Mouse (Mus musculus) hematopoietic stem cell, adult 5-6 weeks (primary cell): ENCODE data around the gene Zfp1. TPM values are rescaled to one million over a fixed set of nuclear protein-coding genes. Genes with fewer than 3 reads are reported as not detected.

Source experiments
- ATAC-seq, 2 experiments: fragments of 125-278 bp in 1 of 2; replicated peaks in 1 of 2; 2 replicates each; pipeline ENCODE4 v1.8.0; 2016 to 2017; ENCODE audit warnings: inconsistent platforms in 2 of 2, mild to moderate bottlenecking in 2 of 2, moderate number of reproducible peaks in 2 of 2, low read depth in 1 of 2, moderate TSS enrichment in 1 of 2; ENCODE audit not compliant: low FRiP score in 2 of 2, poor library complexity in 2 of 2, severe bottlenecking in 2 of 2, insufficient read depth in 1 of 2, low TSS enrichment in 1 of 2
- total RNA-seq: library from RNA; stranded (forward); fragments of 172-1452, 232-1000 nt; gene quantifications from 2 replicates; pipeline ENCODE4 v1.2.3, GENCODE M21; 2017

Zfp1 gene
- total RNA-seq = 21.8 and 22.6 TPM in 2 replicates

- ATAC-seq = peak; percentile 87 to 88
These were observed at the start of gene Zfp1 for GRCm38 (mm10) chr8:111643264-111644141. Gene Zfp1, plus strand, starts transcription at chr8:111643401.

- ATAC-seq = no peak
These were observed 49.0 kb upstream of the Zfp1 start for GRCm38 (mm10) chr8:111594044-111594840.

- ATAC-seq = no peak
These were observed 48.2 kb upstream of the Zfp1 start for GRCm38 (mm10) chr8:111594951-111595350.

- peak; percentile 91 to 95 for ATAC-seq
These were observed 47.3 kb upstream of the Zfp1 start for GRCm38 (mm10) chr8:111595712-111596484.

- ATAC-seq = no peak
These were observed 46.7 kb upstream of the Zfp1 start for GRCm38 (mm10) chr8:111596485-111596821.

GRCm38 (mm10) chr8:111597310-111597709 lies 45.9 kb upstream of the Zfp1 start:
- ATAC-seq = no peak

GRCm38 (mm10) chr8:111599707-111600444 lies 43.3 kb upstream of the Zfp1 start:
- no peak for ATAC-seq

- ATAC-seq = no peak
These were observed 41.2 kb upstream of the Zfp1 start for GRCm38 (mm10) chr8:111602050-111602449.

- ATAC-seq = no peak
These were observed 38.2 kb upstream of the Zfp1 start for GRCm38 (mm10) chr8:111604986-111605385.

GRCm38 (mm10) chr8:111606961-111607360 lies 36.2 kb upstream of the Zfp1 start:
- ATAC-seq = no peak

GRCm38 (mm10) chr8:111607414-111607813 lies 35.8 kb upstream of the Zfp1 start:
- ATAC-seq = no peak

GRCm38 (mm10) chr8:111613181-111613580 lies 30.0 kb upstream of the Zfp1 start:
- no peak for ATAC-seq

- ATAC-seq = peak; percentile 10 to 41; a peak in 2 of 4 replicates
These were observed 28.2 kb upstream of the Zfp1 start for GRCm38 (mm10) chr8:111614786-111615701.

- 0 out of 4 replicates have a peak, but pooled peaks of 1 of the 2 experiments have one; percentile 10 for ATAC-seq
These were observed 25.4 kb upstream of the Zfp1 start for GRCm38 (mm10) chr8:111617812-111618211.

GRCm38 (mm10) chr8:111618273-111618672 lies 24.9 kb upstream of the Zfp1 start:
- no peak for ATAC-seq

GRCm38 (mm10) chr8:111619936-111620335 lies 23.3 kb upstream of the Zfp1 start:
- ATAC-seq = peak; percentile 78 to 84
